Mouse (Mus musculus) erythroblast, embryonic 14.5 days (primary cell): ENCODE results near the gene Sirt6.

Source experiments
- GATA1 ChIP-seq: IDR thresholded peaks from 2 replicates; pipeline ENCODE4 v1.6.1; 2012; ENCODE audit warnings: low read length, inconsistent platforms, mixed read lengths
- TAL1 ChIP-seq: IDR thresholded peaks from 3 replicates; pipeline ENCODE4 v1.6.1; 2012; ENCODE audit warnings: low read length, inconsistent platforms, mixed read lengths

DNA sequence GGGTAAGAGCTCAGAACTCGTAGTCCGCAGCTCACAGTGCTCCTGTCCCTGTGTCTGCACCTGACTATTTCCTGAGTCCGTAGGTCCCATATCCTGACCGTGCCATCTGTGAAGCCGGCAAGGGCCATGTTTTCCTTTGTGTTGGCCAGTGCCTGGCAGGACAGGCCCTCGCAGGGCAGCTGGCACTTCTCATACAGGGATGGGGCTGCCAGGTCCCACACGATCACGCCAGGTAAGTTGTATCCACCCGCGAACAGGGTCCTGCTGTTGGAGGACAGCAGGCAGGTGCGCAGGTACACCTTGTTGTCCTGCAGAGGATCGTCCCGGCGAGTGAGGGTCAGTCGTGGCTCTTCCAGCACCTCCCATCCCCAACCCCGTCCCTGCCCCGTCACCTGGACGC is 33.7 kb downstream of the Sirt6 start:
- TF ChIP-seq GATA1 = no peak
- TF ChIP-seq TAL1 = no peak
